Mouse (Mus musculus): ENCODE measurements at regions not wholly inside any gene's neighbourhood (a gene's known extent, or its start where the extent isn't known, plus 50 kb on each side); places are given as distances from the start of the nearest gene placed in this dataset.

DNA sequence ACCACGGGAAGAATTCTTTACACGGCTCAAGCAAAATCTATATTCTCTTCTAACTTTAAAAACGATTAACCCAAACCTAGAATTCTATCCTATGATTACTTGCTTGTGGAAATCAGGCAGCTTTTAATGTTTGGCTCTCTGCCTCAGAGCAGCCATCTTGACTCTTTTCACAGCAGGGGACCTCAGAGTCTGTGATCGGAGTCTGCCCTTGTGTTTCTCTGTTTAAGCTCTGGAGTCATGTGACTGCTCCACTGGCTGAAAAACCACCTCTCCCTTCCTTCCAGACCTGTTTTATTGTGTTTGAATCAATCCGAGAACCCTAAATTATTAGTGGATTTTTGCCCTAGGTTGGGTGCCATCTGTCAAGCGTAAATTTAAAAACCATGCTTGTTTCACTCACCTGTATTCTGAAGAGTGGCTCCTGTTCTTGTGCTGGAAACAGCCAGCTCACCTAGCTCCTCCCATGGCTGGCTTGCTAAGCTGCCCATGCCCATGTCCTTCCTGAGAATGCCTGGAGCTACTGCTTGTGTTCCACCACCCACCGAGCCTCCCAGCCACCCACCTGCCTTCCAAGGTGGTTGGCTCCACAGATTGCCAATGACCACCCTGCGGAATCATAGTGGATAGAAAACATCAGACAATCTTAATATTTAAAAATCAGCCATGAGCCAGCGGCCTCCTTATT, 62.6 kb downstream of the Perp start:
- no peak for DNase-seq (ENCODE audit: low spot score)

DNA sequence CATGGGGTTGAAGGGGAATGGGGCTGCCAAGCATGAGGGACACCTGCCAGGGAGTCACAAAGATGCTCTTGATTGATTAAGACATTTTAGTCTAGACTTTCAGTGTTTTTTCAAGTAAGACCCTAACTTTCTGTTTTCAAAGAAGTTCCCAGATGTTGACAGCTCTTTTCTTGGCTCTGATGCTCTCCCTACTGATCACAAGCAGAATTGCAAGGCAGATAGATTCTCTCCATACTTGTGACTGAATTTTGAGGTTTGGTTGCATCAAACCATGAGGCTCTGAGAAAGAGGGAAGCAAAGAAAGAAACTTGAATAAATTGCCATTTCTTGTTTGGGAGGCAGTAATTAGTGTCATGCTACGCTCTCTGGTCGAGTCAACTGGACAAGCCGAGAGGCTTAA, 64.5 kb downstream of the Perp start:
- DNase-seq (ENCODE audit: low spot score) = no peak

DNA sequence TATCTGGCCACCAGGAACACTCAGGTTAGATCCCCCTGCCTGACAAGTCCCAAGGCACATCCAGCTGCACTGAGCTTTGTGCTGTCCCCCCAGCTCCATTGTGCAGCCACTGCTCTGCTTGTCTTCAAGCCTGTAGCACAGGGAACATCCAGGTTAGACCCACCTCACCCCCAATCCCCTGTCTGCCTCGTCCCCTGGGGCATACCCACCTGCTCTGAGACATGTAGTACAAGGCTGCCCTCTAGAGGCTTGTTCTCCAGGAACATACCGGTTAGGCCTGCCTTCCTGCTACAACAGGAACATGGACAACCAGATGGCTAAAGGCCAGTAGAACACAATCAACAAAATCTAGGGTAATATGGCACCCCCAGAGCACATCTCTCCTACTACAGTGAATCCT, 66.1 kb downstream of the Perp start:
- peak; percentile 25 for DNase-seq (ENCODE audit: low spot score)

DNA sequence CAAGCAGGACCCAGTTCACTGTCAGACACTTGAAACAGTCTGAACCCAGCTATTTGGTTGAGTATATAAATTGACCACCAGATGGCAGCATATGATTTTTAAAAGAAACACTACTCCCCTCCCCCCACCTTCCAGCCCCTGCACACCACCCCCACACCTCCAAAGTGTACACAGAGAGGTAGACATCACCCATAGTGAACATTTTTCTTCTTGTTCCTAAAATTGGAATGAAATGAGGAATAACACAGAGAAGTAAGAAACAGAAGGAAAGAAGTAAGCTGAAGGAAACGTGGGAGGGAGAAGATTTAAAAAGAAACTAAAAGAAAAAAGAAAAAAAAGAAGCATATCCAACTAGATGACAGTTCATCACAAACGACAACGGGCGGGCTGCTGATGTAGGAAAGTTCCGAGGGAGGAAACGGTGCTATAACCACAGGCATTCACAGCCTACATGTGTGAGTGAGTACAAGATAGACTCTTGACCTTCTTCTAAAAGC, 72.3 kb downstream of the Perp start:
- peak; percentile 22 for DNase-seq (ENCODE audit: low spot score)

DNA sequence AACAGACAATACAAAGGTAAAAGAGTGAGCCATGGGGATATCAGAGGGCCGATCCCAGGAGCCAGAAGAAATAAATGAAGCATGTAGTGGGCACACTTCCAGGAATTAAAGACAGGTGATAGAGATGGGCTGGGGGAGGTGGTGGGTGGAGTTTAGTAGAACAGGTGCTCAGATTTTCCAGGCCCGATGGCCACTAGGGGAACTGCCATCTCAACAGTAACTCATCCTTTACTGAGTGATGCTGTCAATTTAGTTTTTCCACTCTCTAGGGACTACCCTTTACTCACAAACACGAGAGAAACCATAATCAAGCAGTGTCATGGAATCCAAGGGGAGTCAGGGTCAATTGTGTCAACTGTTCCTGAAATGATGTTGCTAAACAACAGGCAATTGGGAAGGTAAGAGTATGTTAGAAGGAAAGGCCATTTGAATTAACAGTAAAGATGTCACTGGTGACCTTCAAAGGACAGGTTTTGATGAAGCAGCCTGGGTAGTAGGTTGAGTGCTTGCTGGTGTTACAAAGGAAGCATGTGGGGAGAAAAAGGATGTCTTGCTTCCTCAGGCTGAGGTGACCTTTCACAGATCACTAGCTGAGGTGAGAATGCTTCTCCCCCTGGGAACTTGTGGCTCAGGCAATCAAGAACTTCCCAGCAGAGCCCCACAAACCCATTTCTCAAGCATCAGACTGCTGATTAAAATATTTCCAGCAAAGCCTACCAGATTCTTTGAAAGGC, 78.4 kb downstream of the Perp start:
- no peak for DNase-seq (ENCODE audit: low spot score)

DNA sequence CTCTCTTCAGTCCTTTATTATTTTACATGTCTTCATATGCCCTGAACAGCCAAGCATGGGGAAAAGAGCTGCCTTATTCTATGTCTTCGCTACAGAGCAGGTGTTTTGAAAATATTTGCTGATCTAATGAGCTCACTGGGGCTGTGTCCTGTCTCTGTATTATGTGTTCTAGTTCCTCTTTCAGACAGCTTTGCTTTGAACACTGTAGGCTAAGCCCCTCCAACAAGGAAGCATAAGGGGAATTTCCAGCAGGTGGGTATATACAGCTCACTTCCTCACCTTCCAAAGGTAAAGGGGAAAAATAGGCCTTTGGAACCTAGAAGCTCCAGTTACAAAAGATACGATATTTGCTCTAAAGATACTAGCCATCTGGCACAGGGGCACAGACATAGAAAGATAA, 83.0 kb downstream of the Perp start:
- no peak for DNase-seq (ENCODE audit: low spot score)

DNA sequence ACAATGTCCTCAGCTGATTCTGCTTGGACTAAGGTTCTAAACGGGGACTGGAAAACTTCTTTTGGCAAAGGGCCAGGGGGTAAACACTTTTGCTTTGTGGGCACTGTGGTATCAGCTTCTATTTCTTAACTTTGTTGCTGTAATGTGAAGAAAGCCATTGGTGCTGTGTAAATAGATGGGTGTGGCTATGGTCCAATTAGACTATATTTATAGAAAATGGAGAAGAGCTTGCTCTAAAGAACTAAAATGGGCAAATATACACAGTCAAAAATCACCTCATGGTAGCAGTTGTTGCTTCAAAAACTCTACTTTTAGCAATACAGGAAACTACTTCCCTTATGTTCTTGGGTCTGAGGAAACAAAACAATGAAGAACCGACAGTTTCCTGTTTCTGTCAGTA, 84.1 kb downstream of the Tnfaip3 start:
- DNase-seq (ENCODE audit: low spot score) = no peak

DNA sequence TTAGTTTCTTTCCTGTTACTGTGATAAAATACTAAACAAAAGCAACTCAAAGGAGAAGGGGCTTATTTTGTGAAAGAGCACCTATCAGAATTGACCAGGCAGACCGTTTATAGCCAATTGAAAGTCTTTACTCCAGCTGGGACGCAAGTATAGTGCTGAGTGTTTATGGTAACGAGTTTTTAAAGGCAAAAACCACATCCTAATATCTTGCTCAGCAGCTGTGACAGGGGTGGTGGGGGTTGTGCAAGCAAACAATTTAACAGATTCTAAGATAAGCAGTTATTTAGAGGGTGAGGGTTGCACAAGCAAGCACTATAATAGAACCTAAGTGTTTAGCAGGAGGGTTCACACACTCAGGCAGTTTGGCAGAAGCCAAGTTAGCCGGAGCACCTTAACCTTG, 74.0 kb downstream of the Tnfaip3 start:
- no peak for DNase-seq (ENCODE audit: low spot score)

DNA sequence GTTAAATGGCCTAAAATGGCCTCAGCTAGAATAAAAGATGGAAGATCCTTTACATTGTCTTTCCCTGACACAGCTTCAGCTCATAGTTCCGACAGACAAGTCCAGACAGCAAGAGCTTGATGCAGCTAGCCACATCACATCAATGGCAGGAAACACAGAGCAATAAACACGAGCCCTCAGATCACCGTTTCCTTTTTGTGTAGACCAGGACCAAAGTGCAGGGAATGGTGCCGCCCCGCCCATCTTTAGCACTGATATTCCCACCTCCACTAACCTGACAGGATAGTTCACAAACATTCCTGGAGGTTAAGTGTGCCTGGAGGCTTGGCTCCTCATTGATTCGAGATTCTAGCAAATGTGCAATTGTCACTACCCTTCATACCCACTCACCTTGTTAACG, 73.5 kb downstream of the Tnfaip3 start:
- DNase-seq (ENCODE audit: low spot score) = no peak

DNA sequence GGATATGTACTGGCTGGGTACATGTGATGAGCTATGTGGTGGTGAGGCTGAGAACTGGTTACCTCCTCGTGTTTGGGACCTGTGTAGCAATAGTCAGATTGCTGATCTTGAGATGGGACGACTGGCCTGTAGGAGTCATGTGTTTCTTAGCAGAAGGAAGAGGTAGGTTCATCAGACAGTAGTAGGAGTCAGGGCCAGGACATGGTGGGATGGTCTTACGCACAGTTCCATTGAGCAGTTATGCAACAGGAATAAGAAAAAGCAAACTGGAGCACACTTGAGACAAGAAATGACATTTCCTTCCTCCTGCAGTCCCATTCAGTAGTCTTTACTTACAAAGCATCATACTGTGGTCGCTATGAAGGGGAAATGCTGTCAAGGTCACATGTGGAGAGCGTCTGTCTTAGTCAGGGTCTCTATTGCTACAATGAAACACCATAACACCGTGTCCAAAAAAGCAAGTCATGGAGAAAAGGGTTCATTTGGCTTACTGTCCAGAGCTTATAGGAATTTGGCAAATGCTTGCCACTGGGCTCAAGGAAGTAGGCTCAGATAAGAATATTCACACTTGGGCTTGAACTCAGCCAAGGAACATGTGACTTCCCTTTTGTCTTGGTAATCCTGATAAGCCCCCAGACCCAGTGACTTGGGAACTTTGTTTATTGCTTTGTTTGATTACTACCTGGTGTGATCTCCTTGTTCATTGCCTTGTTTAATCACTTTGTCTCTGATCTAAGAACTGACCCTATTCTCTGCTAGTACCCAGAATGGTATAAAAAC, 72.0 kb downstream of the Tnfaip3 start:
- no peak for DNase-seq (ENCODE audit: low spot score)

DNA sequence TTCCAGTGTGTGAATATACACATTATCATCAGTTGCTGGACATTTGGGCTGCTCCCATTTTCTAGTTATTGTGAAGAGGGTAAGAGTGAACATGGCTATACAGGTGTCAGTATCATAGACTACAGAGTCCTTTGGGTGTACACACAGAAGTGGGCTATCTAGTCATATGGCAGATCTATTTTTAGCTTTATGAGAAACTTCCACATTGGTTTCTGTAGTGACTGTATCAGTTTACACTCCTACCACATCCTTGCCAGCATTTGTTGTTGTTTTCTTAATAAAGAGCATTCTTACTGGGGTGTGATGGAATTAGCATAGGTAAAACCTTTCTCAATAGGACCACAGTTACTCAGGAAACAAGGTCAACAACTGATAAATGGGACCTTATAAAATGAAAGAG, 68.7 kb downstream of the Tnfaip3 start:
- no peak for DNase-seq (ENCODE audit: low spot score)

All from yolk sac, embryonic 10.5 days (tissue).